Comparison of ENCODE assay signal across 8 mouse cellular contexts in the genomic region with DNA sequence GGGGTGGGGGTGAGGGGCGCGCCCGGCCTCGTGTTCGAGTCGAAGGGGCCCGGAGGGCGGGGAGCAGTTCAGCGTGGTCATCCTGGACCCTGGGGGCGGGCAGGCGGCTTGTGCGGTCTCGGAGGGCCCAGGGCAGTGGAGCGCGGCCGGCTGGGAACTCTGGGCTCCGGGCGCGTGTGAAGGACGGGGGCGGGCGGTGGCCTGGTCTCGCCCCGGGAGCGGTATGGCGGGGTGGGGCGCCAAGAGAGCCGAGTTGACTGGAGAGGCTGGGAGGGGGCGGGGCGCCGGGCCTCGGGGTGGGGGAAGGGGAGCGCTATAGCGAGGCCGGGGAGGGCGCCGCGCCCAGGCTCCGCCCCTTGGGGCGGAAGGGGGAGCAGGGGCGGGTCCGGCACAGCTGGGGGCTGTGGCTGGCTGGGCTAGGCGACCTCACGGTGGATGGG. TPM values are rescaled to one million over a fixed set of nuclear protein-coding genes. Genes with fewer than 3 reads are reported as not detected.
DNase-seq lines count a peak whose midpoint lies in the region; ATAC-seq and TF ChIP-seq lines count a peak whose summit lies in the region.

No protein-coding gene starts in this region.

- ATAC-seq in midbrain, postnatal 0 days (ENCODE audit: low FRiP score), result 0 out of 2 replicates have a peak, but pooled peaks have one; percentile 2

- peak; percentile 67; the same call in 1 of the 2 replicates for TF ChIP-seq POLR2A in liver, adult 2 months (IDR thresholded peaks at IDR 0.05; ENCODE audit: extremely low read depth, insufficient read depth, low read length)

- WGBS in liver, adult 2 months, result under 1% methylated on average over 29 of the region's 44 CpGs
- 0% methylated on average over 19 of the region's 44 CpGs for WGBS in midbrain, postnatal 0 days

- H3K27me3 ChIP-seq in liver, adult 2 months (ENCODE audit: control insufficient read depth, insufficient read depth, low read length), result no peaks in the 10 kb centered on the region
- H3K27me3 ChIP-seq in midbrain, postnatal 0 days (ENCODE audit: insufficient read depth, low read length), result no peaks in the 10 kb centered on the region

- peak overlapping the region; percentile 95 for H3K4me2 ChIP-seq in midbrain, postnatal 0 days (ENCODE audit: low read depth, low read length, poor library complexity, severe bottlenecking)

- DNase-seq in layer of hippocampus, adult 11-12 months (ENCODE audit: low spot score), result peak; percentile 78
- DNase-seq in layer of hippocampus, adult 9-10 months (ENCODE audit: low spot score), result no peak
- DNase-seq in embryo, embryonic 10.5 days (ENCODE audit: low spot score), result peak; percentile 90
- peak; percentile 99 for DNase-seq in heart, adult 11 months
- DNase-seq in kidney, adult 18-20 months, result peak; percentile 90
- peak; percentile 56 for DNase-seq in liver, adult 2 months (ENCODE audit: extremely low read depth, low read depth, low spot score)
- peak; percentile 74 for DNase-seq in midbrain, postnatal 0 days (ENCODE audit: low spot score)
- peak; percentile 91 to 97 for DNase-seq in spleen, postnatal 4 days (ENCODE audit: low spot score in 2 of 2)

- TF ChIP-seq CTCF in liver, adult 2 months (IDR thresholded peaks at IDR 0.05; ENCODE audit: low read depth, low read length), result no peak
- TF ChIP-seq CTCF in midbrain, postnatal 0 days (IDR thresholded peaks at IDR 0.05), result no peak

- peak overlapping the region; percentile 85 for H3K4me3 ChIP-seq in liver, adult 2 months (ENCODE audit: insufficient read depth, low read depth, low read length)
- H3K4me3 ChIP-seq in midbrain, postnatal 0 days (ENCODE audit: low read depth, low read length), result peak overlapping the region; percentile 85

- H3K9me3 ChIP-seq in midbrain, postnatal 0 days (ENCODE audit: low read length), result no peaks in the 10 kb centered on the region

- H3K79me2 ChIP-seq in liver, adult 2 months (ENCODE audit: control insufficient read depth, insufficient read depth, low read length), result peaks cover 22% of the 10 kb centered on the region

- H3K36me3 ChIP-seq in liver, adult 2 months (ENCODE audit: control insufficient read depth, insufficient read depth, low read length), result peaks cover 11% of the 10 kb centered on the region; the same call in 1 of the 2 replicates
- H3K36me3 ChIP-seq in midbrain, postnatal 0 days (ENCODE audit: insufficient read depth, low read length), result peaks cover 12% of the 10 kb centered on the region; the same call in 1 of the 2 replicates

- H3K4me1 ChIP-seq in liver, adult 2 months (ENCODE audit: control insufficient read depth, insufficient read depth, low read length), result peaks cover 11% of the 10 kb centered on the region
- peaks cover 9% of the 10 kb centered on the region for H3K4me1 ChIP-seq in midbrain, postnatal 0 days (ENCODE audit: insufficient read depth, low read length)

- H3K9ac ChIP-seq in liver, adult 2 months (ENCODE audit: low read depth, low read length), result peak overlapping the region; percentile 85
- H3K9ac ChIP-seq in midbrain, postnatal 0 days (replicated peaks; ENCODE audit: low read length, poor library complexity, severe bottlenecking), result peak overlapping the region; percentile 86

- H3K27ac ChIP-seq in liver, adult 2 months (replicated peaks; ENCODE audit: insufficient read depth, low read depth, low read length), result peak overlapping the region; percentile 83
- peak overlapping the region; percentile 82 for H3K27ac ChIP-seq in midbrain, postnatal 0 days (ENCODE audit: low read depth, low read length)

RNA-seq across cellular contexts. Expression of a gene that starts 1.5 kb away (rescaled TPM):
- 8.0 and 8.5 TPM in 2 replicates for total RNA-seq in liver, adult 2 months (2014; rRNA removed)
- polyA plus RNA-seq in liver, adult 2 months (2012; rRNA removed), result 8.8 and 12.1 TPM in 2 replicates
- total RNA-seq in midbrain, postnatal 0 days (2014; rRNA removed), result 42.4 and 45.2 TPM in 2 replicates
- 37.6 and 40.0 TPM in 2 replicates for polyA plus RNA-seq in midbrain, postnatal 0 days (2015; fragmentation: Nextera tagmentation; extraction: Ambion mirVana)

RNA-seq across cellular contexts. Expression of a gene that starts 3.3 kb away (rescaled TPM):
- total RNA-seq in liver, adult 2 months (2014; rRNA removed), result 2.8 TPM in 2 replicates
- polyA plus RNA-seq in liver, adult 2 months (2012; rRNA removed), result 3.7 and 4.5 TPM in 2 replicates
- total RNA-seq in midbrain, postnatal 0 days (2014; rRNA removed), result 31.5 and 33.3 TPM in 2 replicates
- polyA plus RNA-seq in midbrain, postnatal 0 days (2015; fragmentation: Nextera tagmentation; extraction: Ambion mirVana), result 19.0 and 20.0 TPM in 2 replicates

RNA-seq across cellular contexts. Expression of a gene that starts 6.1 kb away (rescaled TPM):
- total RNA-seq in liver, adult 2 months (2014; rRNA removed), result 175 and 176 TPM in 2 replicates
- 430 and 476 TPM in 2 replicates for polyA plus RNA-seq in liver, adult 2 months (2012; rRNA removed)
- total RNA-seq in midbrain, postnatal 0 days (2014; rRNA removed), result 197 and 226 TPM in 2 replicates
- 501 and 511 TPM in 2 replicates for polyA plus RNA-seq in midbrain, postnatal 0 days (2015; fragmentation: Nextera tagmentation; extraction: Ambion mirVana)

RNA-seq across cellular contexts. Expression of a gene that starts 14.8 kb away (rescaled TPM):
- total RNA-seq in liver, adult 2 months (2014; rRNA removed), result 19.5 and 21.3 TPM in 2 replicates
- polyA plus RNA-seq in liver, adult 2 months (2012; rRNA removed), result 30.8 and 33.7 TPM in 2 replicates
- 109 and 157 TPM in 2 replicates for total RNA-seq in midbrain, postnatal 0 days (2014; rRNA removed)
- 171 and 182 TPM in 2 replicates for polyA plus RNA-seq in midbrain, postnatal 0 days (2015; fragmentation: Nextera tagmentation; extraction: Ambion mirVana)

RNA-seq across cellular contexts. Expression of a gene that starts 16.1 kb away (rescaled TPM):
- 6.6 and 13.4 TPM in 2 replicates for total RNA-seq in liver, adult 2 months (2014; rRNA removed)
- 39.1 and 45.3 TPM in 2 replicates for polyA plus RNA-seq in liver, adult 2 months (2012; rRNA removed)
- 39.6 and 42.9 TPM in 2 replicates for total RNA-seq in midbrain, postnatal 0 days (2014; rRNA removed)
- 22.3 and 24.1 TPM in 2 replicates for polyA plus RNA-seq in midbrain, postnatal 0 days (2015; fragmentation: Nextera tagmentation; extraction: Ambion mirVana)
